Mouse (Mus musculus) heart, embryonic 15.5 days (tissue): ENCODE measurements around the gene Eri3. TPM values are rescaled to one million over a fixed set of nuclear protein-coding genes. Genes with fewer than 3 reads are reported as not detected.

Experiments
- ATAC-seq: fragments of 200-750 bp; cut with Nextera tagmentation; replicated peaks from 2 replicates; pipeline ENCODE4 v1.8.0; 2017; ENCODE audit warnings: low read depth, moderate TSS enrichment; ENCODE audit not compliant: insufficient number of reproducible peaks, insufficient read depth, low FRiP score
- H3K27ac ChIP-seq: fragments of 300-500 bp; sonication (generic); 2 replicates; pipeline ENCODE4 v1.5.1; 2015; ENCODE audit warnings: mild to moderate bottlenecking, inconsistent platforms
- H3K27me3 ChIP-seq: fragments of 300-500 bp; sonication (generic); 2 replicates; pipeline ENCODE4 v1.6.1; 2015; ENCODE audit warnings: inconsistent platforms
- H3K36me3 ChIP-seq: fragments of 300-500 bp; sonication (generic); 2 replicates; pipeline ENCODE4 v1.6.1; 2015; ENCODE audit warnings: mild to moderate bottlenecking, inconsistent platforms
- H3K4me1 ChIP-seq: fragments of 300-500 bp; sonication (generic); replicated peaks from 2 replicates; pipeline ENCODE4 v1.6.1; 2015; ENCODE audit warnings: inconsistent platforms
- H3K4me2 ChIP-seq: fragments of 300-500 bp; sonication (generic); 2 replicates; pipeline ENCODE4 v1.6.1; 2015; ENCODE audit warnings: inconsistent platforms, mild to moderate bottlenecking, moderate library complexity
- H3K4me3 ChIP-seq: fragments of 300-500 bp; sonication (generic); 2 replicates; pipeline ENCODE4 v1.5.1; 2015; ENCODE audit warnings: mild to moderate bottlenecking, inconsistent platforms
- H3K9ac ChIP-seq: fragments of 300-500 bp; sonication (generic); 2 replicates; pipeline ENCODE4 v1.6.1; 2015; ENCODE audit warnings: mild to moderate bottlenecking, inconsistent platforms
- H3K9me3 ChIP-seq: fragments of 300-500 bp; sonication (generic); replicated peaks from 2 replicates; pipeline ENCODE4 v1.6.1; 2016; ENCODE audit warnings: inconsistent platforms
- WGBS: fragments of 180-500 bp; shearing (Covaris S2); methylation state at CpG from one replicate; pipeline ENCODE4 v1.1.7; 2015; ENCODE audit warnings: mixed read lengths; 5-methylcytosine and 5-hydroxymethylcytosine counted together
- polyA plus RNA-seq: library from polyadenylated mRNA; unstranded; fragments of >200 nt; fragmentation: Nextera tagmentation; extraction: Ambion mirVana; gene quantifications from 2 replicates; pipeline ENCODE4 v1.2.1, GENCODE M21; 2015

The Eri3 gene
- 104 and 115 TPM in 2 replicates for polyA plus RNA-seq

- H3K4me2 ChIP-seq, result peak within 1 kb of the TSS; percentile 90
- no peaks in the 10 kb centered on the region for H3K36me3 ChIP-seq
- H3K4me1 ChIP-seq, result peaks cover 18% of the 10 kb centered on the region
- under 1% methylated on average over 53 of the region's 53 CpGs for WGBS
- no peaks in the 10 kb centered on the region for H3K27me3 ChIP-seq
- peak within 1 kb of the TSS; percentile 92 for H3K9ac ChIP-seq
- peak within 1 kb of the TSS; percentile 78 for H3K27ac ChIP-seq
- H3K4me3 ChIP-seq, result peak within 1 kb of the TSS; percentile 95
- ATAC-seq, result peak; percentile 100
- H3K9me3 ChIP-seq, result no peaks in the 10 kb centered on the region
Observed at GRCm38 (mm10) chr4:117550140-117550851, at the start of gene Eri3. Gene Eri3, plus strand, starts transcription at chr4:117550365.

- Histone ChIP-seq H3K9me3 (no peaks in the 10 kb centered on the region), H3K4me3 (no peak overlapping the region), H3K27me3 (0 out of 2 replicates have a peak, but pooled peaks cover 2% of the 10 kb centered on the region), H3K9ac (no peak overlapping the region), H3K36me3 (no peaks in the 10 kb centered on the region), H3K4me1 (no peaks in the 10 kb centered on the region), H3K27ac (no peak overlapping the region), H3K4me2 (no peak overlapping the region)
- 83% methylated on average over 4 of the region's 4 CpGs for WGBS
- ATAC-seq, result no peak
Observed at GRCm38 (mm10) chr4:117518246-117518645, 31.9 kb upstream of the Eri3 start.

- Histone ChIP-seq H3K9me3 (no peaks in the 10 kb centered on the region), H3K4me1 (no peaks in the 10 kb centered on the region)
- 65% methylated on average over 2 of the region's 2 CpGs for WGBS
Observed at GRCm38 (mm10) chr4:117521350-117521749, 28.8 kb upstream of the Eri3 start.

GRCm38 (mm10) chr4:117525990-117526389 is 24.2 kb upstream of the Eri3 start:
- Histone ChIP-seq H3K9me3 (no peaks in the 10 kb centered on the region), H3K4me3 (no peak overlapping the region), H3K36me3 (no peaks in the 10 kb centered on the region), H3K27me3 (peaks cover 10% of the 10 kb centered on the region; the same call in 1 of the 2 replicates), H3K4me1 (no peaks in the 10 kb centered on the region), H3K27ac (no peak overlapping the region), H3K9ac (no peak overlapping the region), H3K4me2 (no peak overlapping the region)
- 85% methylated on average over 5 of the region's 5 CpGs for WGBS
- no peak for ATAC-seq

More at GRCm38 (mm10) chr4:117521350-117521749, 28.8 kb upstream of the Eri3 start:
- no peak overlapping the region for H3K27ac ChIP-seq
- no peaks in the 10 kb centered on the region for H3K36me3 ChIP-seq
- H3K4me2 ChIP-seq, result no peak overlapping the region
- no peak overlapping the region for H3K9ac ChIP-seq
- H3K4me3 ChIP-seq, result no peak overlapping the region
- 0 out of 2 replicates have a peak, but pooled peaks cover 2% of the 10 kb centered on the region for H3K27me3 ChIP-seq
- ATAC-seq, result no peak

GRCm38 (mm10) chr4:117527116-117527899 is 22.9 kb upstream of the Eri3 start:
- no peaks in the 10 kb centered on the region for H3K36me3 ChIP-seq
- no peaks in the 10 kb centered on the region for H3K9me3 ChIP-seq
- no peak overlapping the region for H3K4me2 ChIP-seq
- H3K4me3 ChIP-seq, result no peak overlapping the region
- H3K4me1 ChIP-seq, result no peaks in the 10 kb centered on the region
- no peak overlapping the region for H3K27ac ChIP-seq
- WGBS, result 63% methylated on average over 9 of the region's 9 CpGs
- no peak for ATAC-seq
- no peak overlapping the region for H3K9ac ChIP-seq
- H3K27me3 ChIP-seq, result peaks cover 10% of the 10 kb centered on the region; the same call in 1 of the 2 replicates

- Histone ChIP-seq H3K4me2 (no peak overlapping the region), H3K4me3 (no peak overlapping the region), H3K9ac (no peak overlapping the region), H3K4me1 (no peaks in the 10 kb centered on the region), H3K27me3 (peaks cover 9% of the 10 kb centered on the region; the same call in 1 of the 2 replicates), H3K9me3 (no peaks in the 10 kb centered on the region), H3K27ac (no peak overlapping the region), H3K36me3 (no peaks in the 10 kb centered on the region)
- no peak for ATAC-seq
- WGBS, result 19% methylated on average over 1 of the region's 1 CpGs
Observed at GRCm38 (mm10) chr4:117527952-117528351, 22.2 kb upstream of the Eri3 start.

GRCm38 (mm10) chr4:117529843-117530242 is 20.3 kb upstream of the Eri3 start:
- Histone ChIP-seq H3K27ac (no peak overlapping the region), H3K4me2 (no peak overlapping the region), H3K9ac (no peak overlapping the region), H3K4me1 (no peaks in the 10 kb centered on the region), H3K27me3 (peaks cover 8% of the 10 kb centered on the region; the same call in 1 of the 2 replicates), H3K36me3 (no peaks in the 10 kb centered on the region), H3K4me3 (no peak overlapping the region), H3K9me3 (no peaks in the 10 kb centered on the region)
- ATAC-seq, result no peak
- 71% methylated on average over 4 of the region's 4 CpGs for WGBS

- 64% methylated on average over 9 of the region's 9 CpGs for WGBS
- ATAC-seq, result no peak
- H3K36me3 ChIP-seq, result no peaks in the 10 kb centered on the region
- H3K9me3 ChIP-seq, result no peaks in the 10 kb centered on the region
- H3K4me3 ChIP-seq, result no peak overlapping the region
- no peak overlapping the region for H3K9ac ChIP-seq
- H3K4me2 ChIP-seq, result no peak overlapping the region
- no peaks in the 10 kb centered on the region for H3K27me3 ChIP-seq
- H3K27ac ChIP-seq, result no peak overlapping the region
- no peaks in the 10 kb centered on the region for H3K4me1 ChIP-seq
Observed at GRCm38 (mm10) chr4:117535496-117536200, 14.5 kb upstream of the Eri3 start.

GRCm38 (mm10) chr4:117537002-117537401 is 13.2 kb upstream of the Eri3 start:
- Histone ChIP-seq H3K27me3 (no peaks in the 10 kb centered on the region), H3K9me3 (no peaks in the 10 kb centered on the region), H3K4me1 (no peaks in the 10 kb centered on the region), H3K9ac (no peak overlapping the region), H3K36me3 (no peaks in the 10 kb centered on the region), H3K4me3 (no peak overlapping the region), H3K27ac (no peak overlapping the region), H3K4me2 (no peak overlapping the region)
- ATAC-seq, result no peak
- 71% methylated on average over 7 of the region's 7 CpGs for WGBS

GRCm38 (mm10) chr4:117539329-117539980 is 10.7 kb upstream of the Eri3 start:
- no peaks in the 10 kb centered on the region for H3K9me3 ChIP-seq
- H3K27me3 ChIP-seq, result peaks cover 3% of the 10 kb centered on the region; the same call in 1 of the 2 replicates
- H3K4me3 ChIP-seq, result no peak overlapping the region
- no peak overlapping the region for H3K27ac ChIP-seq
- H3K4me2 ChIP-seq, result no peak overlapping the region
- H3K36me3 ChIP-seq, result no peaks in the 10 kb centered on the region
- ATAC-seq, result no peak
- no peak overlapping the region for H3K9ac ChIP-seq
- WGBS, result 73% methylated on average over 8 of the region's 8 CpGs
- H3K4me1 ChIP-seq, result no peaks in the 10 kb centered on the region

- peaks cover 3% of the 10 kb centered on the region; the same call in 1 of the 2 replicates for H3K27me3 ChIP-seq
- H3K4me1 ChIP-seq, result no peaks in the 10 kb centered on the region
- no peak overlapping the region for H3K4me2 ChIP-seq
- ATAC-seq, result no peak
- H3K4me3 ChIP-seq, result no peak overlapping the region
- WGBS, result 82% methylated on average over 5 of the region's 5 CpGs
- H3K9ac ChIP-seq, result no peak overlapping the region
- no peaks in the 10 kb centered on the region for H3K9me3 ChIP-seq
- H3K27ac ChIP-seq, result no peak overlapping the region
- H3K36me3 ChIP-seq, result no peaks in the 10 kb centered on the region
Observed at GRCm38 (mm10) chr4:117540571-117540970, 9.6 kb upstream of the Eri3 start.
